Mouse (Mus musculus): Measurements from ENCODE around the gene Arid3a.

The Arid3a gene

GRCm38 (mm10) chr10:79908167-79909091 is 18.4 kb upstream of the Arid3a start, which contains the start of gene Med16:
Gene Med16, minus strand, starts transcription at chr10:79908923.
- peak; percentile 99 for DNase-seq (ENCODE audit: low spot score)

GRCm38 (mm10) chr10:79909092-79909922 is 17.5 kb upstream of the Arid3a start:
- no peak for DNase-seq (ENCODE audit: low spot score)

GRCm38 (mm10) chr10:79910556-79910955 is 16.3 kb upstream of the Arid3a start, which contains the start of gene Gm26602:
Gene Gm26602, plus strand, starts transcription at chr10:79910856.
- DNase-seq (ENCODE audit: low spot score): no peak

DNA sequence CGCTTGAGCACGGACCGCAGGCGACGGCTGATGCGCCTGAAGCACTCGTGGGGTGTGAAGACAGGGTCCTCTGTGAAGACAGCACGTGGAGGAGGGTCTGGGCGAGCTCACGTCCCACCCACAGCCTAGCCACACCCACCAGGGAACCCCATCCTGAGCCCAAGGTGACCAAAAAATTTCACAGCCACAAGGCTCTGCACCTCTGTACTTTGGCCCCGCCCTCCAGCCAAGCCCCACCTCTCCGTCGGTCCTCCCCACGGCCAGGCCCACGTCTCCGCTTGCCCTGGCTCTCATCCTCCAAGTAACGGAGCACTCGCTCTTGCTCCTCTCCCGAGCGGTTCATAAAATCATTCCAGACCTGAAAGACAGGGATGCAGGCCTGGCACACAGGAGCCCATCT is 14.4 kb upstream of the Arid3a start:
- no peak for DNase-seq (ENCODE audit: low spot score)

DNA sequence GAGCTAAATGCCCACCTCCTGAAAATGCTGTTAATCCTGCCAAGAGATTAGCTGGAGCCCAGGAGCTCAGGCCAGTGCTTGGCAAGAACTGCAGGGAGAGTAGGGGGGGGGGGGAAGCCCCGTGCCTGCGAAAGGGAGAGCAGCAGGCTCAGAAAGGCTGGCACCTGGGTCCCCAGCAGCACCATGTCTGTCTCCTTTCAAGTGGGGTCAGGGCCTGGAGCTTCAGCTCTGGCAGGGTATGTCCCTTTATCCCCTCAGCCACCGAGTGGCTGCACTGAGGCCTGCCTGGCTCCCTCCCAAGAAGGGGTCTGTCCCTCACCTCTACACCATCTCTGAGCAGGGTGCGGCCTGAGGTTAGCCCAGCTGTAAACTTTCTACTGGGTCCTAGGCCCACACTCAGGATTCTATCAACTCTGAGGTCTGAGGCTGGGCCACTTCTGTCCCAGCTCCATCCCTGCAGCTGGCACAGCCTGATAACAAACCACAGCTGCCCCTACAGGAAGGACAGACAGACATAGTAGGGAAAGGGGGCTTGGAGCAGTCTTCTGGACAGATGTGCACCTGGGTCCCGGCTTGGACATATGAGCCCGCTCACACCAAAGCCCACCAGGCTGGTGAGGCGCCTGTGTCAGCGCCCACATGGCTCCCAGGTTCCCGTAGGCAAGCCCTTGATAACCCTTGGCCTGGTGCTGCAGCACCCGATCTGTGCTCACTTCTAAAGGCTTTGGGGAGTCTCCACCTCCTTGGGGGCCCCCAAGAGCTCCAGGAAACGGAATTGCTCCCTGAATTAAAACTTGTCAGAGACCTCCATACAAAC is 12.5 kb upstream of the Arid3a start:
- DNase-seq (ENCODE audit: low spot score): no peak

DNA sequence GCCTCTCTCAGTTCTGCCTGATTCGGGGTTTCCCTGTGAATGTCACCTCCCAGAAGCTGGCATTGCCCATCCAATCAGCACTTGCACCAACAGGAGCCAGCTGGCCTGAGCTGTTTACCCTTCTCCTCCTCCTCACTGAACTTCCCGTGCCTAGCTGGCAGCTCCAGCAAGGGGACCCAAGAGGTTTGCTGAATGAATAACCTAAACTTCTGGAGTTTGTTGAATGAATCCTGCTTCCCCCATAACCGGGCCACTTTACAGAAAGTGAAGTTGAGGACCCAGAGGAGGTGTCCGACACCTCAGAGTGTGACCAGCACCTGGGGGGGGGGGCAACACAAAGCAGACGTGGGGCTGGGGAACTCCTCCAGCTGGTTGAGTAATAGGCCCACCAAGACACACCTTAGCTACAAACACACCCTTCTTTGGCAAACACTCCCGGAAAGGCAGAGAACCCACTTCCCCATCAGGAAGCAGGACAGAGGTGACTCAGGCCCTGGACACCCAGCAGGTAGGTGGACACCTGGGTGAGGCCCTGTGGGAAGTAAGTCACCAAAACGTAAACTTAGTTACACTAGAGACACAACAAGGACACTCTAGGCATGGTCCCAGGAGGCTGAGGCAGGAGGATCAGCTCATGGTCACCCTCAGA is 11.8 kb upstream of the Arid3a start:
- no peak for DNase-seq (ENCODE audit: low spot score)

DNA sequence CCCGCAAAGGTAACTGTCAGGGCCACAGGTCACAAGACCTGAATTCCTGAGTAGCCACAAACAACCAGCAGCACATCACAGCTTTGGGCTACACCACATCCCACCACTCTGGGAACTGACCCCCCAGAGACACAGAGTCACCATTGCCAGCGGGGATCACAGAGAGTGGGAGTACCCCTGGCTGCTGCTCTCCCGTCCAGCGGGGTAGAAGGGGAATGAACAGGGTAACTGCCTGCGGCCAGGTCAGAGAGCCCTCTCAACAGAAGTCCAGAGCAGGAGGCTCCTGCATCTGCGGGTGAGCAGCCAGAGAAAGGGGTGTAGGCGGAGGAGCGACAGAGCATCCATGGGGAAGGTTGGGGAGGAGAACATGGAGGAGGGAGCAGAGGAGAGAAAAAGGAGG is 10.8 kb upstream of the Arid3a start:
- no peak for DNase-seq (ENCODE audit: low spot score)

- peak; percentile 94 for DNase-seq (ENCODE audit: low spot score)
Measured at GRCm38 (mm10) chr10:79916808-79917531, 9.9 kb upstream of the Arid3a start, which contains the start of gene Kiss1r. Gene Kiss1r, plus strand, starts transcription at chr10:79916971.

DNA sequence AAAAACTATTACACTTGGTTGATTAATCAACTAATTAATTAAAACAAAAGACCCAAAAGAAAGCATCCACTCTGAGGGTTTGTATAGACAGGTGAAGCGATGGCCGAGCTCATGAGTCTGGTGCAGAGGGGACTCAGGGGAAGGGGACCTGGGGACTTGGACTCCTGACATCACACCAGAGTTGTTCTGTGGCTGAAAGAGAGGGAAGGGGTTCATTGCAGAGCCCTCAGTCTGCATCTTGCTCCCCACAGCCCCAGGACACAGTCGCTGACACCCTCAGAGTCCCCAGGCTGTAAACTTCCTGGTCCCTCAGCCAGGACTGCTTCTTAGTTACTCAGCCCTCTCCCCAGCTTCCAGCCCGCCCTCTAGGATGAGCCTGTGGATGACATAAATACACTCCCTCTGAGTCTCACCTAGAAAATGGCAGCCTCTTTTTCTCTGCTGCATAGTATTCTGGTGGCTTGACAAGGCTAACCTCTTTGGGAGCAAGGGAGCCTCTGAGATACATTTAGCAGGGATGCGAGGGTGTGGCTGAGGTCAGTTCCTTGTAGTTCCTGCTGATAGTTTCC is 9.2 kb upstream of the Arid3a start:
- no peak for DNase-seq (ENCODE audit: low spot score)

- DNase-seq (ENCODE audit: low spot score): no peak
Measured at GRCm38 (mm10) chr10:79918231-79919078, 8.4 kb upstream of the Arid3a start.

DNA sequence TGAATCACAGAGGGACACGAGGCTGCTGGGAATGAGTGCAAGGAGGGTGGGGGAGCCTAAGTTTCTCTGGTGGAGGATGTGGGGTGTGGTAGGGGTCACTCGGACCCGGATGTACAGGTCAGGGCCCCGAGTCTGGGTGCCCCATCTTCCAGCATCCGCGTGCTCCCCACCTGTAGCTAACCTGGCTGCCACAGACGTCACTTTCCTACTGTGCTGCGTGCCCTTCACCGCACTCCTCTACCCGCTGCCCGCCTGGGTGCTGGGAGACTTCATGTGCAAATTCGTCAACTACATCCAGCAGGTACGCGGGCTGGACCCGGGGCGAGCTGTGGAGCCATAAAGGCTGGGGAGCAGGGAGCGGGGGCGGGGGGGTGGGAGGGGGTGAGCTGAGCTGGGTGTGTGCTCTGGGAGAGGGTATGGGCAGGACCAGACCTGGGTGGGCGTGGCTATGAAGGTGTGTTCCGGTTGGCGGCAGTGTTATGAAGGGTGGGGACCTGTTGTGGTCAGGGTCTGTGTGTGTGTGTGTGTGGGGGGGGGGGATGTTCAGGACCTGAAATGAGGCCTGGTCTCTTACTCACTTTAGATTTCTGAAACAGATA is 7.5 kb upstream of the Arid3a start:
- no peak for DNase-seq (ENCODE audit: low spot score)

GRCm38 (mm10) chr10:79920056-79920890 is 6.6 kb upstream of the Arid3a start:
- no peak for DNase-seq (ENCODE audit: low spot score)

DNA sequence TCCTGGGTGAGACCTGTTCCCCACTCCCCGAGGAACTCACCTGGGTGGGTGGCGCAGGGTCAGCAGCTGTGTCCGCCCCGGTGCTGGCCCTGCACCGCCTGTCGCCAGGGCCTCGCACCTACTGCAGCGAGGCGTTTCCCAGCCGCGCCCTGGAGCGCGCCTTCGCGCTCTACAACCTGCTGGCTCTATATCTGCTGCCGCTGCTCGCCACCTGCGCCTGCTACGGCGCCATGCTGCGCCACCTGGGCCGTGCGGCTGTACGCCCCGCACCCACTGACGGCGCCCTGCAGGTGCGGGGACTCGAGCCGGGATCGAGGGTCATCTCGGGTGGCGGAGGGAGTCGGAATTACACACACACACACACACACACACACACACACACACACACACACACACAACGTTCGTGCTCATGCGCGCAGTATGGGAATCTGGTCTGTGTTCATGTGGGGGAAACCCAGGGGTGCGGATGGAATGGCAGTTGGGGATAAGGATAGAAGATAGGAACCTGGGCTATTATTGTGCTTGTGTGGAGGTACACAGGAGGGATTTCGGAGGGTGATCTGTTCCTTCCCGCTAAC is 5.8 kb upstream of the Arid3a start, which contains the start of gene R3hdm4:
TSS of gene R3hdm4 (minus strand) at position 251 of the 578 bp plus-strand sequence.
- DNase-seq (ENCODE audit: low spot score): no peak

- no peak for DNase-seq (ENCODE audit: low spot score)
Measured at GRCm38 (mm10) chr10:79921572-79921971, 5.3 kb upstream of the Arid3a start.

DNA sequence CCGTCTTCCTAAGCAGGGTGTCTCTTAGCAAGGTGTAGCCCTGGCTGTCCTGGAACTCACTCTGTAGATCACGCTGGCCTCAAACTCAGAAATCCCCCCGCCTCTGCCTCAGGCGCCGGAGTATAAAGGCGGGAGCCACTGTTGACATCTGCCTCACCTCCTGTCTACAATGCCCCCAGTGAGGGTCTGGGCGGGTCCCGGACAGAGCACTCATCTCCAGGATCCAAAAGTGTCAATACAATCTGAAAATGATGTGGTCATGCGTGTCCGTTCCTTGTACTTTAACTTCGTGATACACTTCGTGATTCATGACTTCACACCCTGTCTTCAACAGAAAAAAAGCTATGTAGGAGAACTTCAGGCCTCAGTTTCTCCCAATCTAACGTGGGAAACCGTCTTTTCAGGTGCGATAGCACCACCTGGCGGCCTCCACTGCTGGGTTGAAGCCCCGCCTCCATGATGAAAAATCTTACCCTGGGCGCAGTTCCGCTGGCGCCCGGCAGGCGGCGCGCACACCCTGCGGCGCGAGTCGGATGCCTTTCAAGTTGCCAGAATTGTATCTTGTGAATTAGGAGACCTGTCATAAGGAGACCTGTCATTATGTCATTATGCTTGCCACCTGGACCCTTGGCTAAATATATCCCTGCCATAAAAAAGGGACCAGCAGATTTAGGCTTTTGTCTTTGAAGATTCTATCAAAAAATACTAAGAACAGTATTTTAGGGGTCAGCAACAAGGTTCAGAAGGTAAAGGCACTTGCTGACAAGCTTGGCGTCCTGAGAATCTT is 1.7 kb upstream of the Arid3a start:
- peak; percentile 96 for DNase-seq (ENCODE audit: low spot score)

- DNase-seq (ENCODE audit: low spot score): no peak
Measured at GRCm38 (mm10) chr10:79925785-79926490, 905 bp upstream of the Arid3a start.

All from testis, postnatal 10 days (tissue).